Mouse (Mus musculus) embryonic facial prominence, embryonic 14.5 days (tissue): ENCODE measurements around the gene Them7. TPM values are rescaled to one million over a fixed set of nuclear protein-coding genes. Genes with fewer than 3 reads are reported as not detected.

Experiments used
- ATAC-seq: fragments of 200-750 bp; cut with Nextera tagmentation; 2 replicates; pipeline ENCODE4 v1.8.0; 2017; ENCODE audit warnings: low read depth, moderate number of reproducible peaks, moderate TSS enrichment
- DNase-seq: peaks from one replicate; pipeline ENCODE4 v3.0.0-alpha.2; 2015; ENCODE audit warnings: low spot score
- H3K27ac ChIP-seq: fragments of 300-500 bp; sonication (generic); replicated peaks from 2 replicates; pipeline ENCODE4 v1.5.1; 2014; ENCODE audit warnings: low read depth, mild to moderate bottlenecking, low read length, moderate library complexity
- H3K27me3 ChIP-seq: fragments of 300-500 bp; sonication (generic); replicated peaks from 2 replicates; pipeline ENCODE4 v1.6.1; 2014; ENCODE audit warnings: low read length; ENCODE audit not compliant: control insufficient read depth, insufficient read depth
- H3K36me3 ChIP-seq: fragments of 300-500 bp; sonication (generic); 2 replicates; pipeline ENCODE4 v1.6.1; 2014; ENCODE audit warnings: low read length, mixed read lengths; ENCODE audit not compliant: control insufficient read depth, insufficient read depth
- H3K4me1 ChIP-seq: fragments of 300-500 bp; sonication (generic); 2 replicates; pipeline ENCODE4 v1.6.1; 2014; ENCODE audit warnings: antibody characterized with exemption, low read length; ENCODE audit not compliant: control insufficient read depth, insufficient read depth
- H3K4me2 ChIP-seq: fragments of 300-500 bp; sonication (generic); 2 replicates; pipeline ENCODE4 v1.6.1; 2014; ENCODE audit warnings: low read depth, mild to moderate bottlenecking, low read length, moderate library complexity, mixed read lengths
- H3K4me3 ChIP-seq: fragments of 300-500 bp; sonication (generic); 2 replicates; pipeline ENCODE4 v1.5.1; 2014; ENCODE audit warnings: low read depth, mild to moderate bottlenecking, low read length
- H3K9ac ChIP-seq: fragments of 300-500 bp; sonication (generic); 2 replicates; pipeline ENCODE4 v1.6.1; 2014; ENCODE audit warnings: low read depth, mild to moderate bottlenecking, low read length, moderate library complexity, mixed read lengths
- H3K9me3 ChIP-seq: fragments of 300-500 bp; sonication (generic); 2 replicates; pipeline ENCODE4 v1.6.1; 2016; ENCODE audit warnings: low read length; ENCODE audit not compliant: control insufficient read depth
- WGBS: fragments of 180-500 bp; shearing (Covaris S2); extraction: QIAGEN DNeasy Blood & Tissue Kit; methylation state at CpG from one replicate; pipeline ENCODE4 v1.1.7; 2014; 5-methylcytosine and 5-hydroxymethylcytosine counted together
- polyA plus RNA-seq: library from polyadenylated mRNA; unstranded; fragments of >200 nt; fragmentation: Nextera tagmentation; extraction: Ambion mirVana; gene quantifications from 2 replicates; pipeline ENCODE4 v1.2.1, GENCODE M21; 2014

The Them7 gene
- polyA plus RNA-seq, 1 experiment from 2014 or later: 0.35 TPM

DNA sequence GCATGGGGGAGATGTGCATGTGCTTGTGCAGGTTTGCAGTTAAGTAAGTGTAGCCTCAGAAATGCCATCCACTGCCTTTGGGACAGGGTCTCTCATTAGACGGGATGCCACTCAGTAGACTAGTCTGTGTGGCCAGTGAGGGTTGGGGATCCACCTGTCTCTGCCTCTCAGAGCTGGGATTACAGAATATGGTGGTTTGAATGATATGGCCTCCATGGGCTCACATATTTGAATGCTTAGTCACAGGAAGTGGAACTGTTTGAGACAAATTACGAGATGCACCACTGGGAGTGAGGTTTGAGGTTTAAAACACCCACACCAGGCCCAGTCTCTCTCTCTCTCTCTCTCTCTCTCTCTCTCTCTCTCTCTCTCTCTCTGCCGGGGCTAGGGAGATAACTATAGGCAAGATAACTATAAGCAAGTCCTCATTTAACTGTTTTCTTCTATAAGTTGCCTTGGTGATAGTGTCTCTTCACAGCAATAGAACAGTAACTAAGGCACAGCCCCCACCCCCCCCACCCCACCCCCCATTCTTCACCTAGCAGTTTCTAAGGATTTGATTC, 156.7 kb downstream of the Them7 start:
- Histone ChIP-seq H3K27me3 (no peaks in the 10 kb centered on the region), H3K27ac (no peak overlapping the region), H3K9ac (no peak overlapping the region), H3K36me3 (peaks cover 13% of the 10 kb centered on the region), H3K4me3 (no peak overlapping the region), H3K4me1 (no peaks in the 10 kb centered on the region), H3K4me2 (no peak overlapping the region), H3K9me3 (no peaks in the 10 kb centered on the region)
- ATAC-seq (no peak), DNase-seq (no peak)
- 85% methylated on average over 3 of the region's 3 CpGs for WGBS

DNA sequence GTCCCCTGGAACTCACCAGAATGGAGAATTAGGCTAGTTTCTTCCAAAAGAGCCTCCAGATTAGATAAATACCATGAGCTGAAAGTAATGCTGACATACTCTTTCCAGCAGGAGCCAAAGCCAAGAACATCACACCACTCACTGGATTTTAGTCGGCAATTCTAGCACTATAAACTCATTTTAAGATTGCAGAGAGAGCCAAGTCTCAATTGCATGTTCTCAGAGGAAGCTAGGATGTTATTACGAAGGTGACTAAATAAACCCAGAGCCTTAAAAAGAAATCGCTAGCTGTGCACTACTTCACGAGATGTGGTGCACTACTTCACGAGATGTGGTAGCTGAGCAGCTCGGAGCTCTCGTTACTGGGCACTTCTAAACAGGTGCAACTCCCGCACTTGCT, 158.9 kb downstream of the Them7 start:
- Histone ChIP-seq H3K9me3 (no peaks in the 10 kb centered on the region), H3K36me3 (peaks cover 35% of the 10 kb centered on the region), H3K9ac (no peak overlapping the region), H3K27me3 (no peaks in the 10 kb centered on the region), H3K27ac (no peak overlapping the region), H3K4me3 (no peak overlapping the region), H3K4me2 (no peak overlapping the region), H3K4me1 (no peaks in the 10 kb centered on the region)
- 85% methylated on average over 8 of the region's 8 CpGs for WGBS
- no peak for ATAC-seq
- DNase-seq: no peak

DNA sequence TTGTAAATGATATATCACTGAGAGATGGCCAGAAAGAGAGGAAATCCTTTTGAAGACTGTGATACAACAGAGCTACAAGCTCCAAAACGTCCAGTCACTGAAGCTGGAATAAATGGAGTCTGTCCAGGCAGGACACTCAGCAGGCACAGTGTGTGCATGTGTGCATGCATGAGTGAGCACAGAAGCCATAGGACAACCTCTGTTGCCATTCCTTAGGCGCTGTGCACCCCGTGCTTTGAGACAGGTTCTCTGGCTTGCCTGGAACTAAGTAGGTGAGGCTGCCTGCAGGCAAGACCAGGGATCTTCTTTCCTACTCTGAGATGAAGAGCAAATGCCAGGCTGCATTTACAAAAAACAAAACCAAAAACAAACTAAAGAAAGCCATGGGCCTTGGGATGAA, 160.9 kb downstream of the Them7 start:
- Histone ChIP-seq H3K9me3 (no peaks in the 10 kb centered on the region), H3K9ac (no peak overlapping the region), H3K4me3 (no peak overlapping the region), H3K36me3 (peaks cover 54% of the 10 kb centered on the region), H3K27me3 (no peaks in the 10 kb centered on the region), H3K4me2 (no peak overlapping the region), H3K4me1 (no peaks in the 10 kb centered on the region), H3K27ac (no peak overlapping the region)
- ATAC-seq: no peak
- 89% methylated on average over 3 of the region's 3 CpGs for WGBS
- no peak for DNase-seq

DNA sequence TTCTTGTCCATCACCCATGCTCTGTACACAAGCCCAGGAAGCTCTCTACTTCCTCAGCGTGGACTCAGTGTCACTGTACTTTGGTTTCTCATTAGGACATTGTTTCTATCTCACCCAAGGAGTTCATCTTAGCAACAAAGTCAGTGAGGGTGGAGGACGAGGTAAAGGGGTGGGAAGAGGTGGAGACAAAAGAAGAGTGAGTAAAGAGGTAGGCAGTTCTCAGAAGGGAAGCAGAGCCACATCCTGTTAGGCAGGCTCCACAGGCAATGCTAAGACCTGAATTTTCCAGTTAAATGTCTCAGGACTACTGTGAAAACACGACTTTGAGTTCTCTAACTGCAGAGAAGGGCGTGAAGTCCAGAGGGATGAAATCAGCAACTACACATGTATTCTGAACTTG, 162.3 kb downstream of the Them7 start:
- H3K4me3 ChIP-seq: no peak overlapping the region
- no peaks in the 10 kb centered on the region for H3K4me1 ChIP-seq
- no peaks in the 10 kb centered on the region for H3K9me3 ChIP-seq
- DNase-seq: no peak
- no peak for ATAC-seq
- peaks cover 68% of the 10 kb centered on the region for H3K36me3 ChIP-seq
- H3K4me2 ChIP-seq: no peak overlapping the region
- WGBS: 84% methylated on average over 4 of the region's 4 CpGs
- no peak overlapping the region for H3K9ac ChIP-seq
- no peaks in the 10 kb centered on the region for H3K27me3 ChIP-seq
- no peak overlapping the region for H3K27ac ChIP-seq

DNA sequence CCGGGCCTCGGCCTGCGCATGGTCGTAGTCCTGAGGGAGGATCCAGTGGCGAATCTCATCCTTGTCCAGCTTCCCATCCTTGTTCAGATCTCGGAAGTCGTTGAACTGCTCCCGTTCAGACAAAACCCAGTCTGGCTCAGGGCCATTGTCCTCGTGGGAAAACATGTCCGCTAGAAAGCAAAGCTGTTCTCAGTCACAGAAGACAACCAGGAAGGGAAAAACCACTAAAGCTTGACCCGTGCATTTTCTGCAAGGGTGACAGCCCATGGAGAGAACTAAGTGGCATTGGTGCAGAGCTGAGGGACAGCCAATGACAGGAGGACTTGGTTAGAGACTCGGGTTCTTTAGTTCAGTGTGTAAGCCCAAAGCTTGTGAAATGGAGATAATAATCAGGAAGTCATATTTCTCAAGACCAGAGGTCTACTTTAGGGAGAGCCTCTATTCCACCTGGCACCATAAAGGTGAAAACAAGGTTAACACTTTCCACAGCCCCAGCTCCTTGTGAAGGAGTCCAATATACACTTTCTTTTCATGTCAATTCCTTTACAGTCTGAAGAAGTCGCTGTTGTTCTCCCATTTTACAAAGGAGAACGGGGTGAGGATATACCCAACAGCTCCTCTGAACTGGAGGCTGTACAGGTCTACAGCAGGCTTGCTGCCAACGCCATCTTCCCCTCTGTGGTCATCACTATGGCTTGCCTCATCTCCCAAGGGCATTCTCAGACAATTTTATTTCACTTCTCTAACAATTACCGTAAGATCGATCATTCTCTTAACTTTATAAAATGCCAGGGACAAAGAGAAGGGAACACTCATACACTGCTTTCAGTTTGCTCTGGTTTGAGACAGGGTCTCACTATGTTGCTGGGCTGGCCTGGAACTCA, 165.1 kb downstream of the Them7 start:
- no peak overlapping the region for H3K4me2 ChIP-seq
- H3K9ac ChIP-seq: no peak overlapping the region
- no peak overlapping the region for H3K4me3 ChIP-seq
- no peak for ATAC-seq
- peaks cover 97% of the 10 kb centered on the region for H3K36me3 ChIP-seq
- DNase-seq: no peak
- H3K4me1 ChIP-seq: no peaks in the 10 kb centered on the region
- no peaks in the 10 kb centered on the region for H3K9me3 ChIP-seq
- WGBS: 87% methylated on average over 17 of the region's 17 CpGs
- H3K27ac ChIP-seq: no peak overlapping the region
- no peaks in the 10 kb centered on the region for H3K27me3 ChIP-seq

DNA sequence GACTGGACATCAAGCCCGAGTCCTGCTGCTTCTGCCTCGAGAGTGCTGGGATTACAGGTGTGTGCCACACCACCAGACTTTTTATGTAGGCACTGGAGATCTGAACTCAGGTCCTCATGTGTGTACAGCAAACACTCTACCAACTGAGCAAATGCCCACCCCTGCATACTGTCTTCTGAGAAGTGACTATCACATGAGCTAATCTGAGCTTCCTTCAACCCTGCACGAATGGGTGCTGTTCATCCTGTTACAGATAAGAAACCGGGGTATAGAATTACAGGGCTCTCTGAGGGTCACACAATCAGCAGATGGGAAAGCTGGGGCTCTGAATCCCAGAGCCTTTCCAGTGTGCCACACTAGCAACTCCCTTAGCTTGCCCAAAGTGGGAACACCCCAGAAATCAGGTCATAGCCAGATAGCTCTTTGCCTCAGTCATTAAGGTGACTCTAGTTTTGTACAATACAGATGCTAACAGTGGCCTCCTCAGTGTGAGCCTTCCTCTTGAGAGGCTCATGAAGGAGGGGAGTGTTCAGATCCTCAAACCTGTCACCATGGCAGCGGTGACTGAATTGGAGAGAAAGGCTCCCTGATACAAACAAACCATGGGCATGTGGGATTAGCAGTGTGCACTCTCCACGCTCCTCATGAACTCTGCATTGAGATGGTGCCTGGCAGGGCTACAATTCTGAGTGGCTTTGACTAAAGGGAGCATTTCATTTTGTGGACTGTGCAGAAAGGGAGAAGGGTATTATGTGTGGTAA, 166.7 kb downstream of the Them7 start:
- no peak for ATAC-seq
- Histone ChIP-seq H3K27me3 (no peaks in the 10 kb centered on the region), H3K9me3 (no peaks in the 10 kb centered on the region), H3K4me3 (no peak overlapping the region), H3K9ac (no peak overlapping the region), H3K36me3 (peaks cover 97% of the 10 kb centered on the region), H3K27ac (no peak overlapping the region), H3K4me2 (no peak overlapping the region), H3K4me1 (no peaks in the 10 kb centered on the region)
- WGBS: 93% methylated on average over 6 of the region's 6 CpGs
- no peak for DNase-seq

DNA sequence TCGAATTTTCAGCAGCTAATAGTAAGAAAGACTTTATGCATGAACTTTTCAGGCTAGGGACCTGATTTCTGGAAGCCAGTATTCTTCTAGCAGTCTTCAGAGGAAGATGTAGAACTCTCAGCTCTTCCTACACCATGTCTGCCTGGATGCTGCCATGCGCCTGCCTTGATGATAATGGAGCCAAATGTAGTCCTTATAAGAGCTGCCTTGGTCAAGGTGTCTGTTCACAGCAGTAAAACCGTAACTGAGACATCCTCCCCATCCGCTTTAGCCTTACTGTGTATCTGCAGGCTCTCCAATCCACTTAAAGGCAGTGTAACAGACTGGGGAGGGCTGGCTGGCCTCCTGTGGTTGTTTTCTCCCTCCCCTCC, 167.3 kb downstream of the Them7 start:
- no peaks in the 10 kb centered on the region for H3K4me1 ChIP-seq
- H3K9me3 ChIP-seq: no peaks in the 10 kb centered on the region
- H3K27ac ChIP-seq: no peak overlapping the region
- no peak for DNase-seq
- ATAC-seq: no peak
- H3K4me2 ChIP-seq: no peak overlapping the region
- no peak overlapping the region for H3K9ac ChIP-seq
- no peaks in the 10 kb centered on the region for H3K27me3 ChIP-seq
- no peak overlapping the region for H3K4me3 ChIP-seq
- 91% methylated on average over 4 of the region's 4 CpGs for WGBS
- H3K36me3 ChIP-seq: peaks cover 96% of the 10 kb centered on the region

DNA sequence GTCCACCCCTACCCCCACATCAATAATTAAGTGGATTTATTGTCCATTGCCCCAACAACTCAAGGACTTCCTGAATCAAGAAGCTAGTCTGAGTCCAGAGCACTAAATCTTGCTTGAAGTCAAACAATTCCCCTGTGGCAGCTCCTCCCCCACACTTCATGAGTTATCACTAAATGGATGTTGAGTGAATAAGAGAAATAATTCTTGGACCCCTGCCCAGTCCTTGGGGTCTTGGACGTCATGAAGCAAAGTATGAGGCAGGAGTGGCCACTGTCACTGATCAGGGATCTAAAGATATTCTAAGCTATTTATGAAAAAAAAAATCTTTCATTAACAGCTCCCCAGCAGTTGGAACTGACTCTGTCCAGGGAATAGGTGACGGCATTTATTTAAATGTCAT, 168.4 kb downstream of the Them7 start:
- no peak overlapping the region for H3K9ac ChIP-seq
- DNase-seq (no peak), ATAC-seq (no peak)
- peaks cover 85% of the 10 kb centered on the region for H3K36me3 ChIP-seq
- no peaks in the 10 kb centered on the region for H3K9me3 ChIP-seq
- 64% methylated on average over 2 of the region's 2 CpGs for WGBS
- no peak overlapping the region for H3K27ac ChIP-seq
- H3K4me1 ChIP-seq: peaks cover 10% of the 10 kb centered on the region
- no peak overlapping the region for H3K4me3 ChIP-seq
- no peak overlapping the region for H3K4me2 ChIP-seq
- no peaks in the 10 kb centered on the region for H3K27me3 ChIP-seq
